Mouse (Mus musculus): ENCODE data around the gene Tjp1. TPM values are rescaled to one million over a fixed set of nuclear protein-coding genes. Genes with fewer than 3 reads are reported as not detected.

Tjp1 gene
- polyA plus RNA-seq, 1 experiment = 24.1 TPM

Other genes starting within 250 kb of the Tjp1 start
- 2.1 and 2.7 TPM in 2 replicates for gene Tarsl2, start 117.1 kb upstream of the Tjp1 start, polyA plus RNA-seq (2012; rRNA removed)
- gene Tm2d3, start 163.4 kb upstream of the Tjp1 start, polyA plus RNA-seq (2012; rRNA removed) = 145 and 179 TPM in 2 replicates